Mouse (Mus musculus): ENCODE measurements around the gene Gm15319. TPM values are rescaled to one million over a fixed set of nuclear protein-coding genes. Genes with fewer than 3 reads are reported as not detected.
"Not testable (repeated sequence)": the region's sequence is repeated elsewhere in the genome, so short reads cannot be mapped to it uniquely, and the experiment has no call there.

Gene Gm15319
- polyA plus RNA-seq, 1 experiment from 2014 or later = not detected

GRCm38 (mm10) chr8:20287706-20288105, 75.3 kb downstream of the Gm15319 start:
- ATAC-seq (ENCODE audit: low read depth); H3K27ac ChIP-seq (ENCODE audit: low read length); H3K4me2 ChIP-seq (ENCODE audit: low read depth, low read length); H3K4me1 ChIP-seq (ENCODE audit: control insufficient read depth, low read depth, low read length); H3K4me3 ChIP-seq (ENCODE audit: low read depth, low read length); H3K9me3 ChIP-seq (replicated peaks; ENCODE audit: control insufficient read depth, low read length); H3K36me3 ChIP-seq (ENCODE audit: control insufficient read depth, insufficient read depth); H3K27me3 ChIP-seq (ENCODE audit: control insufficient read depth, insufficient read depth, low read depth, low read length); H3K9ac ChIP-seq (ENCODE audit: low read depth, low read length): not testable (repeated sequence)
- 69% methylated on average over 3 of the region's 3 CpGs for WGBS (ENCODE audit: insufficient replicate concordance)

All from liver, embryonic 16.5 days (tissue).